Mouse (Mus musculus) bone marrow macrophage, adult 2 months (primary cell): ENCODE measurements around the gene Rpl3.

Source experiments
- CTCF ChIP-seq: IDR thresholded peaks from 2 replicates; pipeline ENCODE4 v1.5.1; 2012; ENCODE audit warnings: low read depth, mild to moderate bottlenecking, low read length, moderate library complexity
- POLR2A ChIP-seq: IDR thresholded peaks from 2 replicates; pipeline ENCODE4 v1.6.1; 2012; ENCODE audit warnings: mild to moderate bottlenecking, low read depth, low read length, borderline replicate concordance

DNA sequence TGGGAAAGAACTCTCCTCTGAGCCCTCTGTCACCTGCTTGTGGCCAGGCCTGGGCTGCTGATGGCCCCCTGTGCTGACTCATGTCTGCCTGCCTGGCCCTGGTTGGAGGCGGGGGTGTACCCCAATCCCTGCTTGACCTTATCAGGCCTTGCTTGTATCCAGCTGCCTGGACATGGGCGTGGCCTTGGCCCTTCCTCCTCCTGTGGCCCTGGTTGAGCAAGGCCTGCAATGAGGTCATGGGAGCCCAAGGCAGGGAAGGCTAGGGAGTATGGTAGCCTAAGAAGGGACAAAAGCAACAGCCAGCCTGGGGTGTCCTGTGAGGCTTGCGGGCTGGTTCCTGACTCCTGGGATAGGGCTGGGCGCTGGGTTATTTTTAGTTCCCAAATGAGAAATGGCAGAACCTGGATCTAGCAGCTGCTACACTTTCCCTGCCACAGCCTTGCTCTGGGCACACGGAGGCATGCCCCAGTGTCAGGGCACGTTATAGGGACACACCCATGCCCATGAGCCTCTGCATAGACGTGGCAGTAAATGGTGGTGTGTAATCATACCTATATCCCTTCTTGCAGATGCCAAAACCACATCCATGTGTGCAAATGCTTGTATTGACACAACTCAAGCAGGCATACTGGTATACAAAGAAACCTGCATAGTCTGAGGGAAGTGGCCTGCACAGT, 37.5 kb downstream of the Rpl3 start:
- no peak for TF ChIP-seq POLR2A
- TF ChIP-seq CTCF: no peak
